Mouse (Mus musculus): ENCODE results near the gene Xrra1. TPM values are rescaled to one million over a fixed set of nuclear protein-coding genes. Genes with fewer than 3 reads are reported as not detected.
A peak's percentile ranks its signal among the peaks of the same experiment; 100 is the strongest.
"Not testable (repeated sequence)": the region's sequence is repeated elsewhere in the genome, so short reads cannot be mapped to it uniquely, and the experiment has no call there.

Xrra1 gene
- polyA plus RNA-seq (2015; fragmentation: Nextera tagmentation; extraction: Ambion mirVana): not detected in 2 replicates

GRCm38 (mm10) chr7:99858813-99859585 lies at the start of gene Xrra1:
Gene Xrra1 (plus strand): TSS chr7:99859116.
- H3K27ac ChIP-seq: peak within 1 kb of the TSS; percentile 73
- H3K9me3 ChIP-seq (replicated peaks): no peaks in the 10 kb centered on the region
- peaks cover 21% of the 10 kb centered on the region for H3K36me3 ChIP-seq
- H3K9ac ChIP-seq: peak within 1 kb of the TSS; percentile 92
- peak within 1 kb of the TSS; percentile 91 for H3K4me2 ChIP-seq
- 1% methylated on average over 42 of the region's 42 CpGs for WGBS (ENCODE audit: insufficient replicate concordance)
- ATAC-seq (ENCODE audit: low read depth) (peak; percentile 97), DNase-seq (peak; percentile 96)
- H3K4me1 ChIP-seq (replicated peaks): peaks cover 26% of the 10 kb centered on the region
- peaks cover 13% of the 10 kb centered on the region; the same call in 1 of the 2 replicates for H3K27me3 ChIP-seq
- peak within 1 kb of the TSS; percentile 89 for H3K4me3 ChIP-seq (replicated peaks)

GRCm38 (mm10) chr7:99810814-99811213 lies 48.1 kb upstream of the Xrra1 start:
- H3K27me3 ChIP-seq: no peaks in the 10 kb centered on the region
- no peaks in the 10 kb centered on the region for H3K9me3 ChIP-seq (replicated peaks)
- H3K4me3 ChIP-seq (replicated peaks): no peak overlapping the region
- no peak overlapping the region for H3K4me2 ChIP-seq
- peaks cover 47% of the 10 kb centered on the region for H3K36me3 ChIP-seq
- no peak overlapping the region for H3K27ac ChIP-seq
- no peak overlapping the region for H3K9ac ChIP-seq
- peak; percentile 66; the same call in 1 of the 2 replicates for ATAC-seq (ENCODE audit: low read depth)
- H3K4me1 ChIP-seq (replicated peaks): peaks cover 35% of the 10 kb centered on the region
- no peak for DNase-seq
- 49% methylated on average over 2 of the region's 2 CpGs for WGBS (ENCODE audit: insufficient replicate concordance)

- Histone ChIP-seq H3K36me3 (peaks cover 51% of the 10 kb centered on the region), H3K4me3 (replicated peaks) (no peak overlapping the region), H3K4me2 (no peak overlapping the region), H3K27me3 (no peaks in the 10 kb centered on the region), H3K9me3 (replicated peaks) (no peaks in the 10 kb centered on the region), H3K9ac (no peak overlapping the region), H3K27ac (no peak overlapping the region), H3K4me1 (replicated peaks) (peaks cover 33% of the 10 kb centered on the region)
- 90% methylated on average over 4 of the region's 4 CpGs for whole genome bisulfite sequencing (ENCODE audit: insufficient replicate concordance)
- ATAC-seq (ENCODE audit: low read depth) (no peak), DNase-seq (no peak)
Observed at GRCm38 (mm10) chr7:99811661-99812060, 47.3 kb upstream of the Xrra1 start.

- no peaks in the 10 kb centered on the region for H3K27me3 ChIP-seq
- H3K9me3 ChIP-seq (replicated peaks): no peaks in the 10 kb centered on the region
- peaks cover 40% of the 10 kb centered on the region for H3K4me1 ChIP-seq (replicated peaks)
- H3K4me2 ChIP-seq: no peak overlapping the region
- DNase-seq (no peak), ATAC-seq (ENCODE audit: low read depth) (no peak)
- H3K36me3 ChIP-seq: peaks cover 63% of the 10 kb centered on the region
- no peak overlapping the region for H3K27ac ChIP-seq
- no peak overlapping the region for H3K9ac ChIP-seq
- 84% methylated on average over 11 of the region's 11 CpGs for WGBS (ENCODE audit: insufficient replicate concordance)
- no peak overlapping the region for H3K4me3 ChIP-seq (replicated peaks)
Observed at GRCm38 (mm10) chr7:99813394-99813793, 45.5 kb upstream of the Xrra1 start.

GRCm38 (mm10) chr7:99818181-99818725 lies 40.7 kb upstream of the Xrra1 start:
- 25% methylated on average over 9 of the region's 9 CpGs for WGBS (ENCODE audit: insufficient replicate concordance)
- H3K4me1 ChIP-seq (replicated peaks): peaks cover 36% of the 10 kb centered on the region
- H3K9ac ChIP-seq: peak overlapping the region; percentile 41; the same call in 1 of the 2 replicates

GRCm38 (mm10) chr7:99821953-99822352 lies 37.0 kb upstream of the Xrra1 start:
- peak; percentile 60 for ATAC-seq (ENCODE audit: low read depth)
- Histone ChIP-seq H3K4me1 (replicated peaks) (peaks cover 70% of the 10 kb centered on the region), H3K4me2 (peak overlapping the region; percentile 64), H3K36me3 (peaks cover 24% of the 10 kb centered on the region), H3K9me3 (replicated peaks) (no peaks in the 10 kb centered on the region), H3K27ac (peak overlapping the region; percentile 91), H3K9ac (peak overlapping the region; percentile 57), H3K27me3 (no peaks in the 10 kb centered on the region), H3K4me3 (replicated peaks) (peak overlapping the region; percentile 30)
- DNase-seq: no peak
- 51% methylated on average over 2 of the region's 2 CpGs for WGBS (ENCODE audit: insufficient replicate concordance)

More at GRCm38 (mm10) chr7:99818181-99818725, 40.7 kb upstream of the Xrra1 start:
- Histone ChIP-seq H3K27ac (peak overlapping the region; percentile 64), H3K4me2 (peak overlapping the region; percentile 42), H3K36me3 (peaks cover 48% of the 10 kb centered on the region)
- H3K4me3 ChIP-seq (replicated peaks); H3K9me3 ChIP-seq (replicated peaks); DNase-seq; ATAC-seq (ENCODE audit: low read depth); H3K27me3 ChIP-seq: not testable (repeated sequence)

GRCm38 (mm10) chr7:99822426-99822825 lies 36.5 kb upstream of the Xrra1 start:
- peak overlapping the region; percentile 91 for H3K27ac ChIP-seq
- H3K9ac ChIP-seq: peak overlapping the region; percentile 57
- no peaks in the 10 kb centered on the region for H3K9me3 ChIP-seq (replicated peaks)
- 31% methylated on average over 5 of the region's 5 CpGs for WGBS (ENCODE audit: insufficient replicate concordance)
- H3K4me3 ChIP-seq (replicated peaks): peak overlapping the region; percentile 30
- peaks cover 19% of the 10 kb centered on the region for H3K36me3 ChIP-seq
- ATAC-seq (ENCODE audit: low read depth) (peak; percentile 75), DNase-seq (peak; percentile 57)
- H3K4me2 ChIP-seq: peak overlapping the region; percentile 64
- no peaks in the 10 kb centered on the region for H3K27me3 ChIP-seq
- peaks cover 69% of the 10 kb centered on the region for H3K4me1 ChIP-seq (replicated peaks)

GRCm38 (mm10) chr7:99823045-99823663 lies 35.8 kb upstream of the Xrra1 start:
- peak overlapping the region; percentile 30; the same call in 1 of the 2 replicates for H3K4me3 ChIP-seq (replicated peaks)
- no peaks in the 10 kb centered on the region for H3K27me3 ChIP-seq
- DNase-seq (no peak), ATAC-seq (ENCODE audit: low read depth) (no peak)
- H3K4me1 ChIP-seq (replicated peaks): peaks cover 65% of the 10 kb centered on the region
- H3K27ac ChIP-seq: peak overlapping the region; percentile 91
- H3K36me3 ChIP-seq: peaks cover 15% of the 10 kb centered on the region
- H3K9ac ChIP-seq: peak overlapping the region; percentile 57
- H3K4me2 ChIP-seq: peak overlapping the region; percentile 64
- no peaks in the 10 kb centered on the region for H3K9me3 ChIP-seq (replicated peaks)
- 74% methylated on average over 10 of the region's 10 CpGs for WGBS (ENCODE audit: insufficient replicate concordance)

GRCm38 (mm10) chr7:99824649-99825483 lies 34.0 kb upstream of the Xrra1 start:
- 9% methylated on average over 16 of the region's 16 CpGs for WGBS (ENCODE audit: insufficient replicate concordance)

GRCm38 (mm10) chr7:99825511-99825910 lies 33.4 kb upstream of the Xrra1 start:
- no peak for DNase-seq
- peak overlapping the region; percentile 76 for H3K4me3 ChIP-seq (replicated peaks)
- peak; percentile 13; the same call in 1 of the 2 replicates for ATAC-seq (ENCODE audit: low read depth)
- H3K4me1 ChIP-seq (replicated peaks): peaks cover 67% of the 10 kb centered on the region
- WGBS (ENCODE audit: insufficient replicate concordance): 56% methylated on average over 9 of the region's 9 CpGs
- H3K9me3 ChIP-seq (replicated peaks): no peaks in the 10 kb centered on the region
- H3K27me3 ChIP-seq: no peaks in the 10 kb centered on the region
- H3K9ac ChIP-seq: peak overlapping the region; percentile 88
- peak overlapping the region; percentile 95 for H3K27ac ChIP-seq
- peaks cover 11% of the 10 kb centered on the region for H3K36me3 ChIP-seq
- peak overlapping the region; percentile 82 for H3K4me2 ChIP-seq

More at GRCm38 (mm10) chr7:99824649-99825483, 34.0 kb upstream of the Xrra1 start:
- ATAC-seq (ENCODE audit: low read depth) (peak; percentile 74), DNase-seq (peak; percentile 66)
- Histone ChIP-seq H3K4me2 (peak overlapping the region; percentile 82), H3K36me3 (peaks cover 11% of the 10 kb centered on the region), H3K27ac (peak overlapping the region; percentile 95), H3K9ac (peak overlapping the region; percentile 88), H3K4me3 (replicated peaks) (peak overlapping the region; percentile 76), H3K4me1 (replicated peaks) (peaks cover 67% of the 10 kb centered on the region), H3K9me3 (replicated peaks) (no peaks in the 10 kb centered on the region), H3K27me3 (no peaks in the 10 kb centered on the region)
